Mouse (Mus musculus): ENCODE results near the gene Pcdh8.

Pcdh8 gene

DNA sequence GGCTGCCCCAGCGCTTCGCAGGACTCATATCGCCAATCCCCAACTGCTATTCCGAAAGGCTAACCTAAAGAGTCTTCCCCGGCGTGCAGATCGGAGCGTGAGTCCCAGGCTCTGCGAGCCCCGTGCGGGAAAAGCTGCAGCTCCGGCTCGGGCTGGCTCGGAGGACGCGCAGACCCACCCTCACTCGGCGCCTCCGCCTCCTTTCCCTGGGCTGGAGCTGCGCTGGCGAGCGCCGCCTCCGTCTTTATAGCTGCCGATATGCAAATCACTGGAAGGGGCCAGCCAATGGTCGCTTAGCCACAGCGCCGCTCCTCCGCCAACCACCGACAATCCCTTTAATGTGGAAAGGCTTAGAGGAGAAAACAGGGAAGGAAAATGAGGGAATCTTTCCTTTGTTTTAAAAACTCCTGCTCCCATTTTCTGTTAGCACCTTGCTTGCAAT is at the start of gene Pcdh8:
Pcdh8 (minus strand) TSS at position 219 of the 442 bp plus-strand sequence.
- peak; percentile 92 to 93 for DNase-seq (ENCODE audit: low spot score in 2 of 2)

GRCm38 (mm10) chr14:79814709-79815108 is 43.6 kb upstream of the Pcdh8 start:
- no peak for DNase-seq (ENCODE audit: low spot score in 2 of 2)

- no peak for DNase-seq (ENCODE audit: low spot score in 2 of 2)
Observed at GRCm38 (mm10) chr14:79814084-79814483, 43.0 kb upstream of the Pcdh8 start.

DNA sequence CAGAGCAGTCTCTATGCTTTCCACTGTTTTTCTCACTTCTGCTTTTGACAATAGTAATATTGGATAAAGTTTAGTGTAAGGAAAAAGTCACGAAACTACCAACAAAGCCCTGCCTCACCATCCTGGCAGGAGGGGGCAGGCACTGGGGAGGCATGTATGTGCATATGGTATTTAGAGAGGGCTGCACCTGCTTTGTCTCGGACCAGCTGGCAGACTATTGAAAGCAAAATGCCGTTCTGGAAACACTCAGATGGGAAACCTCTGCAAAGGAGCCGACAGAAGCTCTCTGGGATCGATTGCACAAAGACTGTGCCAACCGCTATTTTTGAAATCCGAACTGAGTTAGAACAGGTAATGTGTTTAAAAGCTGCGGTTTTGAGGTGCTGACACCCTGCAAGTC is 22.1 kb upstream of the Pcdh8 start:
- DNase-seq (ENCODE audit: low spot score in 2 of 2), result no peak

DNA sequence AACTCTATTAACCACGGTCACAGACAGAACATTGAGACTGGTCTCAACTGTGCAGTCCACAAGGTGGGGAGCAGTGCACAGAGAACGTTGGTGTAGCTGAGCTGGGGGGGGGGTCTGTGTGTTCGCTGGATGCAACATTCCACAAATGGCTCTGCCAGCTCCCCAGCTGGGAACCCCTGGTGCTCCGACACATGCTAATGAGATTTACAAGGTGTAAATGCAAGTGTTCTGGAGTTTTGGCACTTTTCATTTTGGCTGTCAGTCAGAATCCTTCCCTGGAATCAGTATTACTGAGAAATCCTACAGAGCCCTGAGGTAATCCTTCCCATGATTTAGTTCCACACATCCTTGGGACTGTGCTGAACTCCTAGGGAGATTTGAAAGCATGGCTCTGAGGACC is 18.4 kb upstream of the Pcdh8 start:
- no peak for DNase-seq (ENCODE audit: low spot score in 2 of 2)

DNA sequence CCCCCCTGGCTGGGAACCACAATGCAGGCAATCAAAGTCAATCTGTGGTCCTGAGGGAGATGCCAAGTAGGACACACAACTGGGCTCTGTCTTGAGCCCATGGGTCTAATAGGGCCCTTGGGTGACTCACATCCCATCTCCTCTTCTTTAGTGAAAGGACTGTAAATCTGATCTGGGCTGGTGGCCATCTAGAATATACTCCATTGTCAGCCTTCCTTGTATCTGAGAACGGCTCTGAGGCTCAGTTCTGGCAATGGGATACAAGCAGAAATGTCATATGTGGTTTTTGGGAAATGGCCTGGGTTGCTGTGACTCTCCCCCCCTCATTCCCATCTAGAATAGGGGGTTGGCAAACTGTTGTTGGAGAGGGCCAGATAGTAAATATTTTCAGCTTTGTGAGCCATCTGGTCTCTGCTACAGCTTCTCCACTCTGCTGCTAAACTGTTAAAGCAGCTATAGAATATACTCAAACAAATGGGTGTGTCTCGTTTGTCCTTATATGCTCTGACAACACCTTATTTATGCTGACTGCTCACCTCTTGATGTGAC is 17.6 kb upstream of the Pcdh8 start:
- DNase-seq (ENCODE audit: low spot score in 2 of 2), result no peak

- no peak for DNase-seq (ENCODE audit: low spot score in 2 of 2)
Observed at GRCm38 (mm10) chr14:79787918-79788317, 16.8 kb upstream of the Pcdh8 start.

GRCm38 (mm10) chr14:79785400-79785799 is 14.3 kb upstream of the Pcdh8 start:
- no peak for DNase-seq (ENCODE audit: low spot score in 2 of 2)

DNA sequence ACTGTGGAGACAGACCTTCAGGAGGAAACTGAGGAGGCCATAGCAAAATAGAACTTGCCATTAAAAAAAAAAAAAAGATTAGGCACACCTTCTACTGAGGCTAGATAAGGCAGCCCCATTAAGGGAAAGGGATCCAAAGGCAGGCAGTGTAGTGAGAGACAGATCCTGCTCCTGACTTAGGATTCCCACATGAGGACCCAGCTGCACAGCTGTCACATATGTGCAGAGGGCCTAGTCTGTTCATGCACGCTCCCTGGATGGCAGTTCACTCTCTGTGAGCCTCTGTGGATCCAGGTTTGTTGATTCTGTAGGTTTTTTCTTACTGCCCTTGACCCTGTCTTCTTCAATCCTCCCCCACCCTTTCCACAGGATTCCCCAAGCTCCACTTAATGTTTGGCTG is 9.8 kb upstream of the Pcdh8 start:
- no peak for DNase-seq (ENCODE audit: low spot score in 2 of 2)

- DNase-seq (ENCODE audit: low spot score in 2 of 2), result no peak
Observed at GRCm38 (mm10) chr14:79780332-79780731, 9.2 kb upstream of the Pcdh8 start.

DNA sequence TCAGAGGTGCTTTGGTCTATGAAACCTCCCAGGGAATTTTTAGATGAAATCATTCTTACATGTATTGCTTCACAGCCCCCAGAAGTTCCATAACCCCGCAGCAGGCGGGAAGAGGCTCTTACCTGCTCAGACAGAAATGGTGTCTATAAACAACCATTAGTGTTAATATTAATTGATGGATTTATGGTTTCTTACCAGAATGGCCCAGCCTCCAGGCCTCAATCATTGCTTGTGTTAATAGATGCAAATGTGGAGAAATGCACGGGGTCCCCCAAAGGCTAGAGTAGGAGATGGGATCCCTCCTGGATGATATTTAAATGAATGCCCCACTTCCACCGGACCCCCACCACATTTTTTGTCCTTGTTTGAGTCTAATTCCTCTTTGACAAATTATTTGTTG is 8.7 kb upstream of the Pcdh8 start:
- no peak for DNase-seq (ENCODE audit: low spot score in 2 of 2)

DNA sequence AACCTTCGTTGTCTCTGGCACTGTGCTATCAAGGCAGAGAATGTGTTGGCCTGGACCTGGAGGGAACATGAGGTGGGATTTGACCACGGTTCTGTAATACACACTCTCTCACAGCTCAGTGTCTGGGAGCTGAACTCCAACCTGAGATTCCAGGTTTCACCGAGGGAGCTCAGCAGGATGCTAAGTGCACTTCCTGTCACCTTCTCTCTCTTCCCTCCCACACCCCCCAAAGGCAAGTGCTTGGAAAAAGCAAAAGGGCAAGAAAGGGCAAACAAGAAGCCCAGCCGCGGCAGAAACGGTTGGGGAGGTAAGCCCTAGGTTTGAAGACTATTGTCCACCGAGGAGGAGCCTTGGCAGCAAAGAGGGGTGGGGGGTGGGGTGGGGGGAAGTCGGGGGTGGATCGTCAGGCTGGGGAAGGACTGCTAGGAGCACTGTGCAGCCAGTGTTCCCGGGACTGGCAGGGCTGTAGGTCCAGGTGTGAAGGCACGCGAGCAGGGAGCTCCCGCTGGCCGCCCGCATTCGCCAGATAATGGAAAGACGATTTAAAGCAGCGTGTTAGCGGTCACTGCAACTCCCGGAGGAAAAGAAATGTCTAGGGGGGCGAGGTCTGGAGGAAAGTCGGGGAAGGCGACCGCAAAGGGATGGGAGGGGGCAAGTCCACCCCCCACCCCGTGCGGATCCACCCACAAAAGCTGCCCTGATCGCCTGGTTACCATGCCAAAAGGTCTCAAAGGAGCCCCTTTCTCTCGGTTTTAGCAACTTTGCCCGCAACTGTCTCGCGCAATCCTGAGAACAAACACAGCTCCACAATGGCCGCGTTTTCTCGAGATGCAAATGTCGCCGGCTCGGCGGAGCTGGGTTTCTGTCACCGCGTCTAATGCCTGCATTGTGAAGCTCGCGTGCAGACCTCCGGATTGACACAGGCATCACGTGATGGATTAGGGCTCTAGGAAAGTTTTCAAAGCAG is 2.6 kb upstream of the Pcdh8 start:
- DNase-seq (ENCODE audit: low spot score in 2 of 2), result no peak

GRCm38 (mm10) chr14:79771802-79772511 is 845 bp upstream of the Pcdh8 start:
- DNase-seq (ENCODE audit: low spot score in 2 of 2), result no peak

DNA sequence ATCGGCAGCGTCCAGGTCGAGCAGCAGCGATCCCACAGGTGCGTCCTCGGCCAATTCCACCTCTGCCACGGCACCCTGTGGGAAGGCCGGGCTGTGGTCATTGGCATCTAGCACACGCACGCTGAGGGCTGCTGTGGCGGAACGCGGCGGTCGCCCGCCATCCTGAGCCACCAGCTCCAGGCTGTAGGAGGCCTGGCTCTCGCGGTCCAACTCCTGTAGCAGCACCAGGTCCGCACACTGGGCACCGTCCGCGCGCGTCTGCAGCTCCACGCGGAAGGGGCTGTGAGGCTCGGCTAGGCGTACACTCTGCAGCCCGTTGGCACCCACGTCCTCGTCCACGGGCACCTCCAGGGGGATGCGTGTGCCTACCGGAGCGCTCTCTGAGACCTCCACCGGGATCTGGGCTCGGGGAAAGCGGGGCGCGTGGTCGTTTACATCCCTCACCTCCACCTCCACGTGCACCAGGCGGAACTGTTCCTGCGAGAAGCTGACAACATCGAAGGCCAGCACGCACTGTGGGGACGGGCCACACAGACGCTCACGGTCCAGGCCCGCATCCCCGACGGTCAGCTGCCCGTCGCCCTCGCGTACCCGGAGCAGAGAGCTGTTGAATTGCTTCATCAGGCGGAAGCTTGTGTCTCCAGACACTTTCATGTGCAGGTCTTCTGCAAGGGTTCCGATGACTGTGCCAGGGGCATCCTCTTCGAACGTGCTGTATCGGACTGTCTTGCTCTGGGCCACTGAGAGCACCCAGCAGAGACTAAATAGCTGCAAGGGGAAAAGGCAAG is 612 bp downstream of the Pcdh8 start:
- no peak for DNase-seq (ENCODE audit: low spot score in 2 of 2)

DNA sequence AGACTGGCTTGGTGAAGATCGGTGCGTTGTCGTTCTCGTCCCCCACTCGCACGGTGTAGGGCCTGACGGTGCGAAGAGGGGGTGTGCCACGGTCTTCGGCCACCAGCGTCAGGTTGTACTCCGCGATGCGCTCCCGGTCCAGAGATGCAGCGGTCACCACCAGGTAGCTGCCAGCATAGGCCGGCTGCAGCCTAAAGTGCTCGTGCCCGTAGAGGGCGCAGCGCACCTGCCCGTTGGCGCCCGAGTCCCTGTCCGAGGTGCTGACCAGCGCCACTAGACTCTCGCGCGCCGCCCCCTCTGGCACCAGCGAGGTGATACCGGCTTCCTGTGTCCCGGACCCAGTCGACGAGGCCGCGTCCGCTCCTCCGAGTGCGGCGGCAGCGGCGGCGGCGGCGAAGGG is 1.5 kb downstream of the Pcdh8 start:
- DNase-seq (ENCODE audit: low spot score in 2 of 2), result peak in 1 of 2 experiments; percentile 68

- no peak for DNase-seq (ENCODE audit: low spot score in 2 of 2)
Observed at GRCm38 (mm10) chr14:79768996-79769395, 2.1 kb downstream of the Pcdh8 start.

DNA sequence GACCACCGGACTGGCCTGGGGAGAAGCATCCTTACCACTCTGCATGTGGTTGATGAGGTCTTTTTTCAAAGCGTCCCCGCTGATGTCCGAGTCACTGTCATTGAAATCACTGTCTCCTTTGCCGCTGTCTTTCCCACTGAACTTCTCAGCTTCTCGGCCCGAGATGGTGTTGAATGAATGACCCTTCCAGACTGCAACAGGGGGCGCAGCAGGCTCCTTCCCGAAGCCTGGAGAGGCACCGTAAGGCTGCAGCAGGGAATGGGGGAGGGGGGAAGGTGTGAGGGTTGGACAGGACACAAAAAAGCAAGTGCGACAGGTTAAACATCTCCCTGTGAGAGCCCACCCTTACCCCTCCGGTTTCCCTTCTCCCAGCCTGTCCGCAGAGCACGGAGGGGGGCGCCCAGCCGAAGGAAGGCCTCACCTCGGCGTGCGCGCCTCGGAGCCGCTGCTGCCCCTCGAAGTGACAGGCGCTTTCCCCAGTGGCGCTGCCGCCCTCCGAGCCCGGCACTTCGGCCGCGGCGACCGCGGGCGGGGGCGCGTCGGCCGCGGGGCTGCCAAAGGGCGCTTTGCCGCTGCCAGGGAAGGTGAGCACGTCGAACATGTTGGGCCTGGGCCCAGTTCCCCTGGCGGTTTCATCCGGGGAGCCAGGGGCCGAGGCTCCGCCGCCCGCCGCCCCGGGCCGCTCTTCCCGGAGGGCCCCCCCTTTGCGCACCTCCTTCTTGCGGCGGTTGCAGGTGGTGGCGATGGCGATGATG is 2.9 kb downstream of the Pcdh8 start:
- DNase-seq (ENCODE audit: low spot score in 2 of 2), result no peak

DNA sequence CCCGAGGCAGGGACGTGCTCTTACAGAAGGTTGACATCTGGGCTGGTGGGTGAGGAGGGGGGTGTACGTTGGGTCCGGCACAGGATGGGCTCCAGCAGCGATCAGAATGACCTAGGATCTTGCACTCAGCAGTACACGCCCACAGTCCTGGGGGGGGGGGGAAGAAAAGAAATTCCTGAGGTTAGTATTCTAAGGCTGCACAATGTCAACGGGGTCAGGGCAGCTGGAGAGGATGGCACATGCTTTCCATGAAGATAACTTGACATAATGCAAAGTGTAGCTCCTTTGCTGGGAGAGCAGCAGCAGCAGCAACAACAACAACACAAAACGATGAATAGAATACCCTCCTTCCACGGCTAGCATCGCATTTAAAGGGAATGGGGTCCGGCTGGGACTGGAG is 3.5 kb downstream of the Pcdh8 start:
- DNase-seq (ENCODE audit: low spot score in 2 of 2), result no peak

- no peak for DNase-seq (ENCODE audit: low spot score in 2 of 2)
Observed at GRCm38 (mm10) chr14:79765196-79765765, 5.8 kb downstream of the Pcdh8 start.

- DNase-seq (ENCODE audit: low spot score in 2 of 2), result no peak
Observed at GRCm38 (mm10) chr14:79754601-79755222, 16.4 kb downstream of the Pcdh8 start.

Data from frontal cortex, postnatal 36 days (tissue).